Mouse (Mus musculus) kidney, adult 2 months (tissue): ENCODE data around the gene Uba6.

Experiments used
- CTCF ChIP-seq: fragments of 200-500 bp; conservative IDR thresholded peaks from 2 replicates; pipeline ENCODE4 v1.5.1; 2011; ENCODE audit warnings: low read depth, mild to moderate bottlenecking, control low read depth, low read length, moderate library complexity, mixed read lengths; ENCODE audit not compliant: insufficient read depth, insufficient read length
- POLR2A ChIP-seq: fragments of 200-500 bp; IDR thresholded peaks from one replicate; pipeline ENCODE4 v1.6.1; 2011; ENCODE audit warnings: low read depth, low read length, control low read depth

GRCm38 (mm10) chr5:86128749-86129148 lies 43.9 kb downstream of the Uba6 start:
- TF ChIP-seq CTCF (no peak), POLR2A (no peak)
